Mouse (Mus musculus) thymus, adult 2 months (tissue): ENCODE measurements around the gene Syngr3. TPM values are rescaled to one million over a fixed set of nuclear protein-coding genes. Genes with fewer than 3 reads are reported as not detected.
A peak's percentile ranks its signal among the peaks of the same experiment; 100 is the strongest.
"Not testable (repeated sequence)": the region's sequence is repeated elsewhere in the genome, so short reads cannot be mapped to it uniquely, and the experiment has no call there.

Source experiments
- DNase-seq: peaks from one replicate; pipeline ENCODE4 v3.0.0; 2021
- H3K27ac ChIP-seq: fragments of 200-500 bp; 2 replicates; pipeline ENCODE4 v1.5.1; 2012; ENCODE audit warnings: low read length, control low read depth; ENCODE audit not compliant: control insufficient read depth, insufficient read depth
- H3K27me3 ChIP-seq: fragments of 200-500 bp; 2 replicates; pipeline ENCODE4 v1.6.1; 2012; ENCODE audit warnings: mild to moderate bottlenecking, low read length, moderate library complexity, mixed read lengths; ENCODE audit not compliant: control insufficient read depth, insufficient read depth
- H3K36me3 ChIP-seq: fragments of 200-500 bp; 2 replicates; pipeline ENCODE4 v1.6.1; 2012; ENCODE audit warnings: mild to moderate bottlenecking, low read length, moderate library complexity; ENCODE audit not compliant: control insufficient read depth, insufficient read depth
- H3K4me1 ChIP-seq: fragments of 200-500 bp; replicated peaks from 2 replicates; pipeline ENCODE4 v1.6.1; 2012; ENCODE audit warnings: low read length; ENCODE audit not compliant: control insufficient read depth, insufficient read depth
- H3K4me3 ChIP-seq: fragments of 200-500 bp; 2 replicates; pipeline ENCODE4 v1.5.1; 2012; ENCODE audit warnings: mild to moderate bottlenecking, low read length, control low read depth, moderate library complexity; ENCODE audit not compliant: control insufficient read depth, insufficient read depth
- CTCF ChIP-seq: fragments of 200-500 bp; IDR thresholded peaks from 2 replicates; pipeline ENCODE4 v1.5.1; 2012; ENCODE audit warnings: mild to moderate bottlenecking, control low read depth, low read length, moderate library complexity, borderline replicate concordance; ENCODE audit not compliant: control insufficient read depth, poor library complexity, insufficient read depth; ENCODE audit errors: extremely low read depth
- POLR2A ChIP-seq: fragments of 200-500 bp; IDR thresholded peaks from 2 replicates; pipeline ENCODE4 v1.6.1; 2012; ENCODE audit warnings: mild to moderate bottlenecking, low read length, control low read depth, moderate library complexity; ENCODE audit not compliant: control insufficient read depth, poor library complexity, insufficient read depth; ENCODE audit errors: extremely low read depth
- WGBS: fragments of 180-500 bp; shearing (Covaris S2); methylation state at CpG from one replicate; pipeline ENCODE4 v1.1.7; 2018; 5-methylcytosine and 5-hydroxymethylcytosine counted together
- polyA plus RNA-seq: library from polyadenylated mRNA; depleted of rRNA; stranded (reverse); fragments of >200 nt; gene quantifications from 2 replicates; pipeline ENCODE4 v1.2.3, GENCODE M21; 2012

Syngr3 gene
- polyA plus RNA-seq, 1 experiment: 0.32 TPM

GRCm38 (mm10) chr17:24725637-24726390 lies 36.1 kb upstream of the Syngr3 start:
- no peak for DNase-seq
- no peak for TF ChIP-seq POLR2A
- no peak for TF ChIP-seq CTCF
- Histone ChIP-seq H3K4me3 (no peak overlapping the region), H3K27ac (no peak overlapping the region), H3K36me3 (peaks cover 14% of the 10 kb centered on the region), H3K27me3 (no peaks in the 10 kb centered on the region), H3K4me1 (peaks cover 11% of the 10 kb centered on the region)
- 82% methylated on average over 3 of the region's 3 CpGs for WGBS

- peak; percentile 95 for DNase-seq
- Histone ChIP-seq H3K4me3 (peak within 1 kb of the TSS; percentile 73), H3K27me3 (no peaks in the 10 kb centered on the region), H3K36me3 (peaks cover 14% of the 10 kb centered on the region), H3K27ac (no peak within 1 kb of the TSS), H3K4me1 (peaks cover 15% of the 10 kb centered on the region)
- WGBS: under 1% methylated on average over 30 of the region's 30 CpGs
- TF ChIP-seq CTCF: peak; percentile 97
- TF ChIP-seq POLR2A: peak; percentile 81
Measured at GRCm38 (mm10) chr17:24724184-24724583, 34.4 kb upstream of the Syngr3 start, which contains the start of gene Ndufb10. Gene Ndufb10 (minus strand): TSS chr17:24724478.

GRCm38 (mm10) chr17:24723881-24724180 lies 34.1 kb upstream of the Syngr3 start:
- no peak for DNase-seq
- Histone ChIP-seq H3K27me3 (no peaks in the 10 kb centered on the region), H3K4me1 (peaks cover 16% of the 10 kb centered on the region), H3K36me3 (peaks cover 14% of the 10 kb centered on the region), H3K4me3 (peak overlapping the region; percentile 73), H3K27ac (no peak overlapping the region)
- TF ChIP-seq POLR2A (no peak), CTCF (no peak)
- under 1% methylated on average over 15 of the region's 15 CpGs for WGBS

GRCm38 (mm10) chr17:24723122-24723880 lies 33.5 kb upstream of the Syngr3 start:
- 3% methylated on average over 12 of the region's 12 CpGs for WGBS

GRCm38 (mm10) chr17:24722220-24722924 lies 32.6 kb upstream of the Syngr3 start:
- WGBS: 80% methylated on average over 13 of the region's 13 CpGs
- Histone ChIP-seq H3K27me3 (no peaks in the 10 kb centered on the region), H3K36me3 (peaks cover 14% of the 10 kb centered on the region), H3K4me1 (peaks cover 16% of the 10 kb centered on the region), H3K4me3 (no peak overlapping the region), H3K27ac (no peak overlapping the region)
- DNase-seq: no peak
- TF ChIP-seq CTCF: no peak
- no peak for TF ChIP-seq POLR2A

More at GRCm38 (mm10) chr17:24723122-24723880, 33.5 kb upstream of the Syngr3 start:
- Histone ChIP-seq H3K4me3 (peak overlapping the region; percentile 73), H3K27ac (no peak overlapping the region), H3K36me3 (peaks cover 14% of the 10 kb centered on the region), H3K27me3 (no peaks in the 10 kb centered on the region), H3K4me1 (peaks cover 16% of the 10 kb centered on the region)
- DNase-seq: no peak
- TF ChIP-seq POLR2A (no peak), CTCF (no peak)

GRCm38 (mm10) chr17:24721383-24721955 lies 31.7 kb upstream of the Syngr3 start:
- Histone ChIP-seq H3K36me3 (peaks cover 14% of the 10 kb centered on the region), H3K4me1 (peaks cover 16% of the 10 kb centered on the region)
- H3K4me3 ChIP-seq, DNase-seq, H3K27me3 ChIP-seq, H3K27ac ChIP-seq: not testable (repeated sequence)
- 80% methylated on average over 7 of the region's 7 CpGs for WGBS

- peak overlapping the region; percentile 73 for H3K4me3 ChIP-seq
- peaks cover 14% of the 10 kb centered on the region for H3K36me3 ChIP-seq
- WGBS: 3% methylated on average over 11 of the region's 11 CpGs
- DNase-seq, H3K27ac ChIP-seq, H3K27me3 ChIP-seq: not testable (repeated sequence)
- peaks cover 16% of the 10 kb centered on the region for H3K4me1 ChIP-seq
Measured at GRCm38 (mm10) chr17:24720616-24721015, 30.9 kb upstream of the Syngr3 start.
